Mouse (Mus musculus): ENCODE measurements at regions not wholly inside any gene's neighbourhood (a gene's known extent, or its start where the extent isn't known, plus 50 kb on each side); places are given as distances from the start of the nearest gene placed in this dataset.

DNA sequence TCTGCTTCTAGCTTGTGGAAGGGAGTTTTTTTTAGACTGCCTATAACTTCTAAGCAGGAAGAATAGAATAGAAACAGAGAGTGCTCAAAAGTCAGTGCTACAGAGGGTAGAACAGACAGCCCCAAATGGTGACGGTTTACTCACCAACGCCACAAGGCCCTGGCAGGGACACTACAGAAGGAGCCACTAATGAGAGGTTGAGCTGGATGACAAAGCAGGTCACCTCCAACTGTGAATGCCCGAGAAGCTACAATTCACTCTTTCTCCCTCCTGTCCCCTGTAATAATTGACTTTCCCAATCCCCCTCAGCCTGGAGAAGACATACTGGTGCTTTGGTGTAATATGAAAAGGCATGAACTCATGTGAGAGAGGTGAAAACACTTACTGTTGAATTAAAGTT lies 106.5 kb upstream of the Arl4c start:
- Histone ChIP-seq H3K4me3 (replicated peaks) (no peak overlapping the region), H3K27ac (replicated peaks) (no peak overlapping the region), H3K9ac (no peak overlapping the region), H3K36me3 (replicated peaks) (no peaks in the 10 kb centered on the region), H3K4me2 (no peak overlapping the region), H3K27me3 (no peaks in the 10 kb centered on the region), H3K4me1 (replicated peaks) (no peaks in the 10 kb centered on the region), H3K9me3 (replicated peaks) (no peaks in the 10 kb centered on the region)
- no peak for ATAC-seq (ENCODE audit: insufficient read depth)
- 51% methylated on average over 3 of the region's 3 CpGs for WGBS (ENCODE audit: insufficient replicate concordance)

DNA sequence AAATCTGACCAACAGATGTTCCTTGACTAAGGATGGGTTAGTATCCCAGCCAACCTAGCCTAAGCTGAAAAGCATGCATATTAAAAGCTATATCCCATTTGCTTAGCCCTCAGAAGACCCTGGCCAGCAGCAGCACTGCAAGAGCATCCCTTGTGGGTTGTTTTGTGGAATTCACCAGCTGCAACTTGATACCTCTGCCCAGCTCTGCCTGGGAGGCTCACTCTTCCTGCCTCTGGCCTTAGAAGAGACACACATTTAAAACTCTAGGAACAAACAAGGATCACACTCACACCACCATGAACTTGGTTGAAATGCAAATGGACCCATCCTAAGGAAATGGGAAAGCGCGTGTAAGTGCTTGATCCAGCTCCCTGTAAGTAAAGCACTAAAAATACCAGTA lies 107.7 kb upstream of the Arl4c start:
- 57% methylated on average over 2 of the region's 2 CpGs for WGBS (ENCODE audit: insufficient replicate concordance)
- Histone ChIP-seq H3K4me2 (no peak overlapping the region), H3K36me3 (replicated peaks) (no peaks in the 10 kb centered on the region), H3K27ac (replicated peaks) (no peak overlapping the region), H3K4me3 (replicated peaks) (no peak overlapping the region), H3K27me3 (no peaks in the 10 kb centered on the region), H3K9me3 (replicated peaks) (no peaks in the 10 kb centered on the region), H3K4me1 (replicated peaks) (no peaks in the 10 kb centered on the region), H3K9ac (no peak overlapping the region)
- ATAC-seq (ENCODE audit: insufficient read depth): no peak

DNA sequence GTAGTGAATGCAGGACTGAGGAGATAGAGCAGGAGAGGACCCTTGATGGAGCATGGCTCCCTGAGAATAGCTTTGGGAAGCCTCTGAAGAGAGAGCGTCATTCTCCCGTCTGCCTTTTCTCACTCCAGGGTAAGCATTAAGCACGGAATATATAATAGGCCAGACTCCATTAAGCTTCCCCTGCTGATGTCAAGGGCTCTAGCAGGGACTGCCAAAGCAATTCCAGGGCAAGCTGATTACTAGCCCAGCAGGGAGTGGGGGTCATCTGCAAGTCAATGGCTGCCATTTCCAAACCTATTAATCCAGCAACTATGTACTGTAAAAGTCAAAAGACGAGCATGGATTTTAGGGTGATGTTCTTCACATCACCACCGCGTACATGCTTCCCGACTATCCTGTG lies 111.2 kb upstream of the Arl4c start:
- no peak for ATAC-seq (ENCODE audit: insufficient read depth)
- WGBS (ENCODE audit: insufficient replicate concordance): 62% methylated on average over 7 of the region's 7 CpGs
- no peak overlapping the region for H3K27ac ChIP-seq (replicated peaks)

DNA sequence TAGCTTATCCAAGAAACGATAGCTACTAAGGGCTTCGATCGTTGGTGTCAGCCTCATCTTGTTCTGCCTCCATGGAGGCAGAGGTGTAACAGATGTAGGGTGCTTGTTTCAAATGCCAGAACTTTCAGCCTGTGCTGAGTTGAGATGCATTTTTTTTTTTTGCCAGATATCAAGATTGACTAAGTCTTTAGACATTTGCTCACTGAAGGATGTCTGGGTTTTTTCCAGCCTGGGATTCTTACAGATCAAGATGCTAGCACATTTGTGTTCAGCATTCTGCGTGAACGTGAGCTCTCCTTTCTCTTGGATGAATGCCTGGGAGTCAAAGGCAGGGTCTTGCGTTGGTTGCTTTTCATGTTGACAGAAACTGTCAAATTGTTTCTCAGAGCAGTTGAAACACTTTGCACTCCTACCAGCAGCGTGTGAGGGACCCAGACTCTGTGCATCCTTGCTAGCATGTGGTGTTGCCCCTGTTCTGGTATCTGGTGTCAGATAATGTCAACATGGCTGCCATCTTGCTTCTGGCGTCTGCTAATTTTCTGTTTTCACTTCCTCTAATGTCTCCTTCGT lies 114.4 kb upstream of the Arl4c start:
- Histone ChIP-seq H3K27ac (replicated peaks) (no peak overlapping the region), H3K4me3 (replicated peaks) (no peak overlapping the region), H3K9ac (no peak overlapping the region), H3K36me3 (replicated peaks) (no peaks in the 10 kb centered on the region), H3K4me1 (replicated peaks) (no peaks in the 10 kb centered on the region), H3K9me3 (replicated peaks) (no peaks in the 10 kb centered on the region), H3K27me3 (no peaks in the 10 kb centered on the region), H3K4me2 (no peak overlapping the region)
- 71% methylated on average over 9 of the region's 9 CpGs for WGBS (ENCODE audit: insufficient replicate concordance)
- ATAC-seq (ENCODE audit: insufficient read depth): no peak

More for the DNA sequence above, 111.2 kb upstream of the Arl4c start:
- Histone ChIP-seq H3K4me3 (replicated peaks) (no peak overlapping the region), H3K36me3 (replicated peaks) (no peaks in the 10 kb centered on the region), H3K9ac (no peak overlapping the region), H3K4me1 (replicated peaks) (no peaks in the 10 kb centered on the region), H3K27me3 (no peaks in the 10 kb centered on the region), H3K4me2 (no peak overlapping the region), H3K9me3 (replicated peaks) (no peaks in the 10 kb centered on the region)

DNA sequence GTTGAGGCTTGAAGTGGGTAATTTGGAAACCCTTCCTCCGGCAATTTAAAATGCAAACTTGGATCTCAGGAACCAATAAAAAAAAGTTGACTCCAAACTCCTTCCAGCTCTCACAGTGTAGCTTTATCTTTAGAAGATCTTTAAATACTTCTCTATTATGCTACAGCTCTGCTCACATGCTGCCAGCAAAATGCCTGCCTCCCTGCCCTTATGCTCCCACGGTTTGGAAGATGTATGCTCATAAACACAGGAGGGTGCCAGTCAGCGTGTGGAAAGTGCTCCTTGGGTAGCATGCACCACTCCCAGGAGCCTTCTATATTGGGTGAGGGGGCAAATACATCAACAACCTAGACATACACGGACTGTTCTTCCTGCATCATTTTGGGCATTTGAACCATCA lies 123.2 kb upstream of the Arl4c start:
- Histone ChIP-seq H3K4me1 (replicated peaks) (no peaks in the 10 kb centered on the region), H3K27me3 (no peaks in the 10 kb centered on the region), H3K9me3 (replicated peaks) (no peaks in the 10 kb centered on the region), H3K27ac (replicated peaks) (no peak overlapping the region), H3K9ac (no peak overlapping the region), H3K4me2 (no peak overlapping the region), H3K4me3 (replicated peaks) (no peak overlapping the region), H3K36me3 (replicated peaks) (no peaks in the 10 kb centered on the region)
- no peak for ATAC-seq (ENCODE audit: insufficient read depth)
- WGBS (ENCODE audit: insufficient replicate concordance): 56% methylated on average over 4 of the region's 4 CpGs

DNA sequence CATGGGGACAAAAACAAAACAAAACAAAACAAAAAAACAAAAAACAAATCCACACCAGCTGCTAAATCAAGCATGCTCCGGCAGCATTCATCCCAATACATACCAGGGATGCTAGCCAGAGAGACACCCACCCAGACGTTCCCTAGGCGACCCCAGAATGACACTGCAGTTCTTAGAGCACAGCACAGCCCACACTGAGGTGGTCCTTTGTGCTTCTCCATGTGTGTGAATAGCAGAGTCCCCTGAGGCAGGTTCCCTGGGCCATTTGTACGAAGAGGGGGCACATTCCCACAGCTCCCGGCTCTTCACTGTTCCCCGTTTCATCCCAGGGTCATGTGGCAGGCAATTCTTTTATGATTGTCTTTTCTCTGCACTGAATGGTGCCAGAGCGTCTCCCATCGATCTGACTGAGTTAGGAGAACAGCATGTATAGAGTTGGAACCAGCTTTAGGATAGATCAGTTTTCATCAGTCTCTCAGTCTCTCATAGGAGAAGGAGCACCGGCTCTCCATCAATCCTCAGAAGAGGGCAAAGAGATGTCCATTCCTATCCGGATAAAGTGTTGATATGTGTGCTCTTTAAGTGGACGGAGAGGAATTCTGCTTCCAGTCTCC lies 136.7 kb upstream of the Arl4c start:
- Histone ChIP-seq H3K4me1 (replicated peaks) (no peaks in the 10 kb centered on the region), H3K9me3 (replicated peaks) (no peaks in the 10 kb centered on the region)

DNA sequence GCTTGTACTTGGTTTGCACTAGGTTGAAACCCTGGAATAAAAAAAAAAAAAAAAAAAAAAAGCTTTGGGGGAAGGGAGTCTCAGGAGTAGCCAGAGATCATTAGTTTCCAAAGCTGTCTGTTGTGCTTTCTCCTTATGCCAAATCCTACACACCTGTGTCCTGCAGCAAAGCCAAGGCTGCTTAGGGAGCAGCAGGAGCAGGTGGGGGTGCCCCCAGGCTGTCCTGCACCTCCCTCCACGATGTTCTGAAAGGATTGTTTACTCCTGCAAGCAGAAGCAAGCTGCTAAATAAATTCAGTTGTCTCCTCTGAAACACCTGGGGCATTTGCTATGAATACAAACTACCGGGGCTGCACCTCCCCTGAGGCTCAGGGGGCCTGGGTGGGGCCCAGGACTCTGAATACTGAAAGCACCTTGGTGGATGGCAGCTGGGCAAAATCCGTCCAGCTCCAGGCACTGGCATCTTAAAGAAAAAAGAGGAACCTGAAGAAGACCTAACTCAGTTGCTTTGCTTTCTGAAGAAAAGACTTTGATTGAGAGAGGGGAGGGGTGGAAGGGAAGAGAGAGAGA lies 137.5 kb upstream of the Arl4c start:
- no peaks in the 10 kb centered on the region for H3K27me3 ChIP-seq
- H3K9me3 ChIP-seq (replicated peaks): no peaks in the 10 kb centered on the region
- H3K27ac ChIP-seq (replicated peaks): no peak overlapping the region
- H3K36me3 ChIP-seq (replicated peaks): no peaks in the 10 kb centered on the region
- H3K9ac ChIP-seq: no peak overlapping the region
- H3K4me2 ChIP-seq: no peak overlapping the region
- H3K4me3 ChIP-seq (replicated peaks): no peak overlapping the region
- 19% methylated on average over 3 of the region's 3 CpGs for WGBS (ENCODE audit: insufficient replicate concordance)
- ATAC-seq (ENCODE audit: insufficient read depth): no peak
- H3K4me1 ChIP-seq (replicated peaks): no peaks in the 10 kb centered on the region

More for the DNA sequence above, 136.7 kb upstream of the Arl4c start:
- H3K27ac ChIP-seq (replicated peaks): no peak overlapping the region
- ATAC-seq (ENCODE audit: insufficient read depth): no peak
- H3K9ac ChIP-seq: no peak overlapping the region
- H3K4me2 ChIP-seq: no peak overlapping the region
- WGBS (ENCODE audit: insufficient replicate concordance): 54% methylated on average over 11 of the region's 11 CpGs
- H3K36me3 ChIP-seq (replicated peaks): no peaks in the 10 kb centered on the region
- no peaks in the 10 kb centered on the region for H3K27me3 ChIP-seq
- no peak overlapping the region for H3K4me3 ChIP-seq (replicated peaks)

DNA sequence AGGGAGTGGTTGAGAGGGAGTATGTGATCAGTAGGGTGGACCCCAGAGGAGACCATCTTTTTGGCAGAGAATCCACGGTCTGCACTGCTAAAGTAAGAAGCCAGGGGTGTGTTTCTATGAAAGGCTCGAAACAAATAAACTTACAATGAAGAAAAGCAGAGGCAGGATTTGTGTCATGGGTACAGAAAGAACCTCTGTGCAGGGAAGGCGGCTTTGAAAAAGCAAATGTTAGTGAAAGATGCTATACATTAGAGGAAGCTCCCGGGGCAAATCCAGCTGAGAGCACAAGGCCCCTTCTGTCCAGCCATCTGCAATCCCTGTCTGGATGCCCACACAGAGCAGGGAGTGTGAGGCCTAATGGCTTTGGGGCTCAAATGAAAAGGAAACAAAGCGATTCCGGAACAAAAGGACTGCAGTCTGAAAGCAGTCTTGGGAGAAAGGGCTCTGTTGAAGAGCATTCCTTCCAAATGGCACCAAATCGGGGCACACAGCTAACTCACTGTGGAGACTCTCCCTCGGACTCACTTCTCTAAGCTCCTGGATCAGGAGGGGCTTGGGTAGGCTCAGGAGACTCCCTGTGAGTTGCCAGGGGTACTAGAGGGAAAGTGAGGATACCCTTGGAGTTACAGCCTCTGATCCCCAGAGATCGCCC lies 138.1 kb upstream of the Arl4c start:
- Histone ChIP-seq H3K9me3 (replicated peaks) (no peaks in the 10 kb centered on the region), H3K4me3 (replicated peaks) (no peak overlapping the region), H3K4me1 (replicated peaks) (no peaks in the 10 kb centered on the region), H3K36me3 (replicated peaks) (no peaks in the 10 kb centered on the region), H3K27ac (replicated peaks) (no peak overlapping the region), H3K9ac (no peak overlapping the region), H3K27me3 (no peaks in the 10 kb centered on the region), H3K4me2 (no peak overlapping the region)
- 53% methylated on average over 9 of the region's 9 CpGs for WGBS (ENCODE audit: insufficient replicate concordance)
- ATAC-seq (ENCODE audit: insufficient read depth): no peak

DNA sequence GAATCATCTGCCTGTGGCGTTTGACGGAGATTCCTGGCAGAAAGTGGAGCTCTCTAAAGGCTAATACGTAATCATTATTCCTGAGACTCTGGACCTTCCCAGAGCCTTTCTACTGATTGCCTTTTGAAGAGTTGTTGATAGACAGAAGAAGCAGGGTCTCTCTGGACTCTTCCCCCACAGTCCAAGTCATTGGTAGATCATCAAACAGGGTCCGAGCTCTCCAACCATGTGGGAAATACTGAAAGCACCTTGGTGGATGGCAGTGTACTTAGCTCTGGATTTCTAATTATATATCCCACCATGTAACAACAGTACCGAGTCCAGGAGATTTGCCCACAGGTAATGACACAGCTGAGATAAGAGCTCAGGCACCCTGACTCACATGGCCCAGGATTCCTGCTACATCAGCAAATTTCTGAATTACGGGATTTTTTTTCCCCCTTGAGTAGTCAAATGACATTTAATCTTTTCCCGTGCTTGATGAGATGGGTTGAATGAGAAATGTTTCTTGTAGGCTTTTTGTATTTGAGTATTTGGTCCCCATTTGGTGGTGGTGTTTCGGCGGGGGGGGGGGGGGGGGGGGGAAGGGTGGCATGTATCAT lies 139.1 kb upstream of the Arl4c start:
- H3K27ac ChIP-seq (replicated peaks): no peak overlapping the region
- no peaks in the 10 kb centered on the region for H3K36me3 ChIP-seq (replicated peaks)
- H3K4me2 ChIP-seq: no peak overlapping the region
- no peak for ATAC-seq (ENCODE audit: insufficient read depth)
- H3K9ac ChIP-seq: no peak overlapping the region
- no peaks in the 10 kb centered on the region for H3K4me1 ChIP-seq (replicated peaks)
- H3K27me3 ChIP-seq: no peaks in the 10 kb centered on the region
- no peaks in the 10 kb centered on the region; the same call in 1 of the 2 replicates for H3K9me3 ChIP-seq (replicated peaks)
- no peak overlapping the region for H3K4me3 ChIP-seq (replicated peaks)
- 61% methylated on average over 9 of the region's 9 CpGs for WGBS (ENCODE audit: insufficient replicate concordance)

DNA sequence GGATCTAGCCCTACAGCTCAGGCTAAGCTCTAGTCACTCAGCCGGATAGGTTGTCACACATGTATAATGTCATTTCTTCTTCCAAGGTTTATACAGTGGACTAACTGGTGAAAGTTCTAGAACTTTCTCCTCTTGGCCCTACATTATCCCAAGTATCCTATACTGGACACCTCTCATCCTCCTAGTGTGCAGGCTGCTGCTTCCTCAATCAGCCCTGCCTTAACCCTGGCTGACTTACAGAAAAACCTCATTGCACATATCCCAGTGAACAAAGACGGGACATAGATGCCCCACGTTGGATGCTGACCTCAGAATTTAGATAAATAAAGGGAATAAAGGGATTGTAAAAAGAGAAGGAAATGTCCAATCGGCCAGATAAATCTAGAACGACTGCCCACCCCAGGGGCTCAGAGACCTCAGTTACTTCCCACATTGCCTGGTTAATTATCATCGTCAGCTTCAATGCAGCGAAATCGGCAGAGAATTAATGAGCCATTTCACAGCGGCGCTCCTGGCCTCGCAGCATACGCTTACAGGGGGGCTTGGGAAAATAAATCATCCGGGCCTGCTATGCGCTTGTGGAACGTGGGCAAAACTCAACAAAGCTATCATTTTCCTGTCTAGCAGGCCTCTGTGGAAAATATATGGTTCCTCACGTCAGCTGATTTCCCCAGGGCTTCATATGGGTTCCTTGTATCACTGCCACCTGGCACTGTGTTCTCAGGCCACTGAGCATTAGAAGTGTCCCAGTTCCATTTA lies 145.5 kb upstream of the Arl4c start:
- no peak overlapping the region for H3K27ac ChIP-seq (replicated peaks)
- 70% methylated on average over 16 of the region's 16 CpGs for WGBS (ENCODE audit: insufficient replicate concordance)
- ATAC-seq (ENCODE audit: insufficient read depth): no peak
- H3K4me1 ChIP-seq (replicated peaks): no peaks in the 10 kb centered on the region
- H3K36me3 ChIP-seq (replicated peaks): no peaks in the 10 kb centered on the region
- H3K9ac ChIP-seq: no peak overlapping the region
- no peaks in the 10 kb centered on the region for H3K27me3 ChIP-seq
- no peak overlapping the region for H3K4me3 ChIP-seq (replicated peaks)
- H3K9me3 ChIP-seq (replicated peaks): no peaks in the 10 kb centered on the region; the same call in 1 of the 2 replicates
- H3K4me2 ChIP-seq: no peak overlapping the region

DNA sequence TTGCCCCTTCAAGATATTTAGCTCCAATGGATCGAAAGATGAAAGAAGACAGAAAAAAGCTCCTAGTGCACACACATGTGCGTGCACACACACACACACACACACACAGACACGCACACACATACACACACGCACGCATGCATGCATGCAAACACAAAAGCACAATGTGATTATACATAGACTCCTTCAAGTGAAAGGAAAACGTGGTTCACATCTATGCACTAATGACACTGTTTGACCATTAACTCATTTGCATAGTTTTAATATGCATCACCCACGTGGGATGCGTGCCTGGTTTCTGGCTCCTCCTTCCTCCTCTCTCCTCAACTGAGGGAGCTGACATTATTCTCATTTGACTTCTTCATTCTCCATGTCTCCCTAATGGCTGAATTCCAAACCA lies 146.2 kb upstream of the Arl4c start:
- Histone ChIP-seq H3K4me3 (replicated peaks) (no peak overlapping the region), H3K9ac (no peak overlapping the region), H3K4me1 (replicated peaks) (no peaks in the 10 kb centered on the region), H3K27me3 (no peaks in the 10 kb centered on the region), H3K36me3 (replicated peaks) (no peaks in the 10 kb centered on the region), H3K27ac (replicated peaks) (no peak overlapping the region), H3K4me2 (no peak overlapping the region), H3K9me3 (replicated peaks) (no peaks in the 10 kb centered on the region; the same call in 1 of the 2 replicates)
- WGBS (ENCODE audit: insufficient replicate concordance): 69% methylated on average over 8 of the region's 8 CpGs
- no peak for ATAC-seq (ENCODE audit: insufficient read depth)

Data from liver, embryonic 15.5 days (tissue).